Mouse (Mus musculus) midbrain, embryonic 14.5 days (tissue): ENCODE data around the gene Nudt16. TPM values are rescaled to one million over a fixed set of nuclear protein-coding genes. Genes with fewer than 3 reads are reported as not detected.
"Not testable (repeated sequence)": the region's sequence is repeated elsewhere in the genome, so short reads cannot be mapped to it uniquely, and the experiment has no call there.

Experiments
- ATAC-seq: fragments of 200-750 bp; cut with Nextera tagmentation; 2 replicates; pipeline ENCODE4 v1.8.0; 2017; ENCODE audit warnings: moderate number of reproducible peaks, moderate library complexity; ENCODE audit not compliant: low FRiP score, low TSS enrichment
- DNase-seq: peaks from one replicate; pipeline ENCODE4 v3.0.0-alpha.2; 2015
- H3K27ac ChIP-seq: fragments of 300-500 bp; sonication (generic); replicated peaks from 2 replicates; pipeline ENCODE4 v1.5.1; 2014; ENCODE audit warnings: mild to moderate bottlenecking, low read depth, low read length, moderate library complexity
- H3K27me3 ChIP-seq: fragments of 300-500 bp; sonication (generic); 2 replicates; pipeline ENCODE4 v1.6.1; 2014; ENCODE audit warnings: low read length, control low read depth, mixed read lengths; ENCODE audit not compliant: control insufficient read depth, insufficient read depth
- H3K36me3 ChIP-seq: fragments of 300-500 bp; sonication (generic); 2 replicates; pipeline ENCODE4 v1.6.1; 2014; ENCODE audit warnings: low read length, control low read depth; ENCODE audit not compliant: control insufficient read depth, insufficient read depth
- H3K4me1 ChIP-seq: fragments of 300-500 bp; sonication (generic); 2 replicates; pipeline ENCODE4 v1.6.1; 2014; ENCODE audit warnings: mild to moderate bottlenecking, antibody characterized with exemption, low read length, control low read depth; ENCODE audit not compliant: control insufficient read depth, insufficient read depth
- H3K4me2 ChIP-seq: fragments of 300-500 bp; sonication (generic); 2 replicates; pipeline ENCODE4 v1.6.1; 2014; ENCODE audit warnings: mild to moderate bottlenecking, low read length, moderate library complexity
- H3K4me3 ChIP-seq: fragments of 300-500 bp; sonication (generic); replicated peaks from 2 replicates; pipeline ENCODE4 v1.5.1; 2014; ENCODE audit warnings: low read depth, low read length
- H3K9ac ChIP-seq: fragments of 300-500 bp; sonication (generic); replicated peaks from 2 replicates; pipeline ENCODE4 v1.6.1; 2014; ENCODE audit warnings: mild to moderate bottlenecking, low read length, moderate library complexity
- H3K9me3 ChIP-seq: fragments of 300-500 bp; sonication (generic); 2 replicates; pipeline ENCODE4 v1.6.1; 2016; ENCODE audit warnings: low read length, control low read depth, mixed read lengths; ENCODE audit not compliant: control insufficient read depth
- WGBS: fragments of 180-500 bp; shearing (Covaris S2); extraction: QIAGEN DNeasy Blood & Tissue Kit; methylation state at CpG from one replicate; pipeline ENCODE4 v1.1.7; 2014; 5-methylcytosine and 5-hydroxymethylcytosine counted together
- polyA plus RNA-seq: library from polyadenylated mRNA; unstranded; fragments of >200 nt; fragmentation: Nextera tagmentation; extraction: Ambion mirVana; gene quantifications from 2 replicates; pipeline ENCODE4 v1.2.1, GENCODE M21; 2014

Gene Nudt16
- polyA plus RNA-seq, result 30.4 and 33.3 TPM in 2 replicates

- peak within 1 kb of the TSS; percentile 75 for H3K4me2 ChIP-seq
- H3K9me3 ChIP-seq, result no peaks in the 10 kb centered on the region
- H3K27me3 ChIP-seq, result no peaks in the 10 kb centered on the region
- WGBS, result under 1% methylated on average over 60 of the region's 60 CpGs
- H3K4me3 ChIP-seq, result peak within 1 kb of the TSS; percentile 64
- no peaks in the 10 kb centered on the region for H3K36me3 ChIP-seq
- peak; percentile 97 for DNase-seq
- H3K9ac ChIP-seq, result peak within 1 kb of the TSS; percentile 70
- H3K27ac ChIP-seq, result peak within 1 kb of the TSS; percentile 91
- ATAC-seq, result peak; percentile 98
- peaks cover 19% of the 10 kb centered on the region for H3K4me1 ChIP-seq
These were observed at the start of gene Nudt16 for GRCm38 (mm10) chr9:105131253-105132001. Gene Nudt16, minus strand, starts transcription at chr9:105131824.

GRCm38 (mm10) chr9:105144992-105145391, 13.4 kb upstream of the Nudt16 start, which contains the start of gene 1700080E11Rik:
Gene 1700080E11Rik, minus strand, starts transcription at chr9:105145092.
- Histone ChIP-seq H3K4me3 (no peak within 1 kb of the TSS), H3K4me1 (no peaks in the 10 kb centered on the region), H3K9ac (no peak within 1 kb of the TSS), H3K4me2 (no peak within 1 kb of the TSS), H3K36me3 (no peaks in the 10 kb centered on the region), H3K27me3 (no peaks in the 10 kb centered on the region), H3K27ac (no peak within 1 kb of the TSS), H3K9me3 (no peaks in the 10 kb centered on the region)
- ATAC-seq, result no peak
- DNase-seq, result no peak
- WGBS, result 89% methylated on average over 6 of the region's 6 CpGs

GRCm38 (mm10) chr9:105139204-105139603, 7.6 kb upstream of the Nudt16 start:
- WGBS, result 83% methylated on average over 6 of the region's 6 CpGs
- H3K36me3 ChIP-seq, result no peaks in the 10 kb centered on the region
- ATAC-seq, result no peak

GRCm38 (mm10) chr9:105136404-105136803, 4.8 kb upstream of the Nudt16 start:
- Histone ChIP-seq H3K36me3 (no peaks in the 10 kb centered on the region), H3K27ac (no peak overlapping the region), H3K9ac (no peak overlapping the region), H3K27me3 (no peaks in the 10 kb centered on the region), H3K4me3 (no peak overlapping the region), H3K4me2 (no peak overlapping the region), H3K9me3 (no peaks in the 10 kb centered on the region), H3K4me1 (peaks cover 5% of the 10 kb centered on the region; the same call in 1 of the 2 replicates)
- ATAC-seq, result no peak
- 27% methylated on average over 1 of the region's 1 CpGs for WGBS
- DNase-seq, result no peak

More at GRCm38 (mm10) chr9:105139204-105139603, 7.6 kb upstream of the Nudt16 start:
- H3K9me3 ChIP-seq, result no peaks in the 10 kb centered on the region
- no peaks in the 10 kb centered on the region for H3K27me3 ChIP-seq
- no peaks in the 10 kb centered on the region for H3K4me1 ChIP-seq
- no peak overlapping the region for H3K27ac ChIP-seq
- DNase-seq, result no peak
- no peak overlapping the region for H3K9ac ChIP-seq
- no peak overlapping the region for H3K4me3 ChIP-seq
- no peak overlapping the region for H3K4me2 ChIP-seq

- no peak overlapping the region for H3K4me3 ChIP-seq
- H3K27me3 ChIP-seq, result no peaks in the 10 kb centered on the region
- DNase-seq (no peak), ATAC-seq (no peak)
- peaks cover 19% of the 10 kb centered on the region for H3K4me1 ChIP-seq
- H3K9me3 ChIP-seq, result no peaks in the 10 kb centered on the region
- WGBS, result 88% methylated on average over 5 of the region's 5 CpGs
- H3K4me2 ChIP-seq, result no peak overlapping the region
- H3K36me3 ChIP-seq, result no peaks in the 10 kb centered on the region
- H3K9ac ChIP-seq, result no peak overlapping the region
- no peak overlapping the region for H3K27ac ChIP-seq
These were observed 2.9 kb upstream of the Nudt16 start for GRCm38 (mm10) chr9:105134536-105134935.

GRCm38 (mm10) chr9:105132002-105132367, 361 bp upstream of the Nudt16 start:
- Histone ChIP-seq H3K9ac (peak overlapping the region; percentile 70; the same call in 1 of the 2 replicates), H3K9me3 (no peaks in the 10 kb centered on the region), H3K4me3 (peak overlapping the region; percentile 64), H3K27ac (peak overlapping the region; percentile 91), H3K36me3 (no peaks in the 10 kb centered on the region), H3K4me2 (peak overlapping the region; percentile 75), H3K4me1 (peaks cover 19% of the 10 kb centered on the region), H3K27me3 (no peaks in the 10 kb centered on the region)
- DNase-seq (no peak), ATAC-seq (peak; percentile 28)
- WGBS, result 24% methylated on average over 5 of the region's 5 CpGs

GRCm38 (mm10) chr9:105130331-105130730, 1.3 kb downstream of the Nudt16 start:
- peak overlapping the region; percentile 75 for H3K4me2 ChIP-seq
- H3K9me3 ChIP-seq, result no peaks in the 10 kb centered on the region
- no peaks in the 10 kb centered on the region for H3K27me3 ChIP-seq
- no peak overlapping the region for H3K9ac ChIP-seq
- H3K4me1 ChIP-seq, result peaks cover 19% of the 10 kb centered on the region
- no peaks in the 10 kb centered on the region for H3K36me3 ChIP-seq
- DNase-seq (no peak), ATAC-seq (no peak)
- H3K4me3 ChIP-seq, result no peak overlapping the region
- 95% methylated on average over 8 of the region's 8 CpGs for WGBS
- no peak overlapping the region for H3K27ac ChIP-seq

GRCm38 (mm10) chr9:105125206-105125605, 6.4 kb downstream of the Nudt16 start:
- not testable (repeated sequence) for H3K4me1 ChIP-seq, DNase-seq, H3K9ac ChIP-seq, H3K27ac ChIP-seq, H3K4me3 ChIP-seq, ATAC-seq, H3K36me3 ChIP-seq, H3K9me3 ChIP-seq, H3K27me3 ChIP-seq, H3K4me2 ChIP-seq
- 80% methylated on average over 3 of the region's 3 CpGs for WGBS

GRCm38 (mm10) chr9:105103893-105104292, 27.7 kb downstream of the Nudt16 start:
- no peak overlapping the region for H3K27ac ChIP-seq
- no peak overlapping the region for H3K4me2 ChIP-seq
- DNase-seq (no peak), ATAC-seq (no peak)
- no peaks in the 10 kb centered on the region for H3K36me3 ChIP-seq
- 76% methylated on average over 5 of the region's 5 CpGs for WGBS
- peaks cover 2% of the 10 kb centered on the region; the same call in 1 of the 2 replicates for H3K9me3 ChIP-seq
- no peak overlapping the region for H3K4me3 ChIP-seq
- no peaks in the 10 kb centered on the region for H3K4me1 ChIP-seq
- no peaks in the 10 kb centered on the region for H3K27me3 ChIP-seq
- no peak overlapping the region for H3K9ac ChIP-seq
